Mouse (Mus musculus) small intestine, adult 2 months (tissue): ENCODE measurements around the gene Spaca3.

Source experiments
- CTCF ChIP-seq: fragments of 200-500 bp; IDR thresholded peaks from 2 replicates; pipeline ENCODE4 v1.5.1; 2012; ENCODE audit warnings: low read depth, mild to moderate bottlenecking, control low read depth, inconsistent platforms, low read length, moderate library complexity, mixed read lengths; ENCODE audit not compliant: insufficient replicate concordance, insufficient read length; ENCODE audit errors: extremely low read depth
- POLR2A ChIP-seq: fragments of 200-500 bp; IDR thresholded peaks from 2 replicates; pipeline ENCODE4 v1.6.1; 2012; ENCODE audit warnings: low read depth, mild to moderate bottlenecking, control low read depth, inconsistent platforms, low read length, moderate library complexity

- TF ChIP-seq POLR2A (no peak), CTCF (no peak)
These were observed 14.7 kb upstream of the Spaca3 start for GRCm38 (mm10) chr11:80843435-80843834.
